Mouse (Mus musculus): ENCODE data around the gene Cit. TPM values are rescaled to one million over a fixed set of nuclear protein-coding genes. Genes with fewer than 3 reads are reported as not detected.

Cit gene
- polyA plus RNA-seq, 1 experiment from 2014 or later: 26.7 TPM

DNA sequence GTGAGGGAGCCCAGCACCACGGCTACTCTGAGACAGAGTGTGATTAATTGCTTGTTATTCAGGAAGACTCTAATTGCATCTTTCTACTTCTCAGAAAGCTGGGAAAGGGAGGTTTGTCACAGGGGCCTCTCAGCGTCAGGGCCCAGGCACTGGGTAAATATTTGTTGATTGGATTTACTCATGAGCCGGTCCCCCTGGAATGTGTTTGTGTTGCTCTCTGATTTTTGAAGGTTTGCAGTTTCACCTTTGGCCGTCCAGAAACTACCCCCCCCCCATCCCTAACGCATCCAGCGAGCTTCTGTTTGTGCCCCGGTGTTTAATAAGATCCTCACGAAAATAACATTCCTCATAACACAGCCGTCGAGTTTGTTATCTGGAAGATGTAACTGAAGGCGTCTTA is 65.4 kb downstream of the Cit start:
- no peak for DNase-seq (ENCODE audit: low spot score)
- 67% methylated on average over 11 of the region's 11 CpGs for WGBS
- Histone ChIP-seq H3K36me3 (ENCODE audit: control insufficient read depth, insufficient read depth, low read length) (no peaks in the 10 kb centered on the region; the same call in 1 of the 2 replicates), H3K4me2 (ENCODE audit: low read depth) (no peak overlapping the region), H3K4me3 (ENCODE audit: low read depth, low read length) (no peak overlapping the region), H3K9me3 (ENCODE audit: control insufficient read depth, low read length) (no peaks in the 10 kb centered on the region), H3K9ac (ENCODE audit: low read length) (no peak overlapping the region), H3K27ac (ENCODE audit: low read depth, low read length) (no peak overlapping the region), H3K4me1 (ENCODE audit: control insufficient read depth, insufficient read depth, low read length) (peaks cover 10% of the 10 kb centered on the region), H3K27me3 (ENCODE audit: control insufficient read depth, insufficient read depth, low read length) (no peaks in the 10 kb centered on the region)
- ATAC-seq (ENCODE audit: insufficient read depth, low FRiP score, low TSS enrichment): no peak

DNA sequence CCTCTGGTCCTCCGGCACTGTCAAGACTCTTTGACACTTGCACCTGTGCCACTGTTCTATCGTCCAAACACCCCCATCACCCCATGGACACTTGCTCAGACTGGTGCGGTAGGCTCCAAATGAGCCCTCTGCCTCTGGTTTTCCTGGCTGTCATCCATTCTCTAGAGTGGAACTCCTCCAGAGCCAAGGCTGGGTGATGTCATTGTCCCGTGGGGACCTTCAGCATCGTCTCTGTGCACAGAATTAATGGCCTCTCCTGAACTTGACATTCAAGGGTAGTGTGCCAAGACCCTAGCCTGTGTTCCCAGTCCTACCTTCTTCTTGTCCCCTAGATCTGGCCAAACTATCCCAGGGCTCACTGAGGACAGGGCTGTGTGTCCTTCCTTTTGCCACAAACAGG is 70.4 kb downstream of the Cit start:
- no peak overlapping the region for H3K4me3 ChIP-seq (ENCODE audit: low read depth, low read length)
- no peaks in the 10 kb centered on the region; the same call in 1 of the 2 replicates for H3K36me3 ChIP-seq (ENCODE audit: control insufficient read depth, insufficient read depth, low read length)
- H3K27ac ChIP-seq (ENCODE audit: low read depth, low read length): no peak overlapping the region

DNA sequence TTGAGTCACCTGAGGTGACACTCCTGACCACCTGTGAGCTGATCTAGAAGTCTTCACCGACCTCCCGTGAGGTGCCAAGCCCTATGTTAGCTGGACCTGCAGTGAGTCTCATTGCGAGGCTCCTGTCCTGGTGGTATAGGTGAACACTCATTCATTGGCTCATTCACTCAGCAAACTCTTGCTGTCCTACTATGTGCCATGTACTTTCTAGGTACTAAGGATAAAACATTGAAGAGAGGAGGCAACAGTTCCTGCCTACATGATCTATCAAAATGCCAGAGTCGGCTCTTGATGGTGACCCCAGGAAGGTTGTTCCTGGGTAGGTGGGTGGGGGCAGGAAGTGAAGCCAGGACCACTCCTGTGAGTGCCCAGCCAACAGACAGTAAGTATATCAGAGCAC is 72.9 kb downstream of the Cit start:
- Histone ChIP-seq H3K4me1 (ENCODE audit: control insufficient read depth, insufficient read depth, low read length) (no peaks in the 10 kb centered on the region), H3K4me3 (ENCODE audit: low read depth, low read length) (no peak overlapping the region), H3K4me2 (ENCODE audit: low read depth) (no peak overlapping the region), H3K27me3 (ENCODE audit: control insufficient read depth, insufficient read depth, low read length) (no peaks in the 10 kb centered on the region), H3K9ac (ENCODE audit: low read length) (no peak overlapping the region), H3K27ac (ENCODE audit: low read depth, low read length) (no peak overlapping the region), H3K36me3 (ENCODE audit: control insufficient read depth, insufficient read depth, low read length) (no peaks in the 10 kb centered on the region), H3K9me3 (ENCODE audit: control insufficient read depth, low read length) (no peaks in the 10 kb centered on the region)
- ATAC-seq (ENCODE audit: insufficient read depth, low FRiP score, low TSS enrichment) (no peak), DNase-seq (ENCODE audit: low spot score) (no peak)
- WGBS: 92% methylated on average over 4 of the region's 4 CpGs

More for the DNA sequence above, 70.4 kb downstream of the Cit start:
- no peaks in the 10 kb centered on the region for H3K9me3 ChIP-seq (ENCODE audit: control insufficient read depth, low read length)
- ATAC-seq (ENCODE audit: insufficient read depth, low FRiP score, low TSS enrichment) (no peak), DNase-seq (ENCODE audit: low spot score) (no peak)
- H3K4me1 ChIP-seq (ENCODE audit: control insufficient read depth, insufficient read depth, low read length): no peaks in the 10 kb centered on the region
- no peak overlapping the region for H3K9ac ChIP-seq (ENCODE audit: low read length)
- no peak overlapping the region for H3K4me2 ChIP-seq (ENCODE audit: low read depth)
- WGBS: 91% methylated on average over 5 of the region's 5 CpGs
- no peaks in the 10 kb centered on the region for H3K27me3 ChIP-seq (ENCODE audit: control insufficient read depth, insufficient read depth, low read length)

DNA sequence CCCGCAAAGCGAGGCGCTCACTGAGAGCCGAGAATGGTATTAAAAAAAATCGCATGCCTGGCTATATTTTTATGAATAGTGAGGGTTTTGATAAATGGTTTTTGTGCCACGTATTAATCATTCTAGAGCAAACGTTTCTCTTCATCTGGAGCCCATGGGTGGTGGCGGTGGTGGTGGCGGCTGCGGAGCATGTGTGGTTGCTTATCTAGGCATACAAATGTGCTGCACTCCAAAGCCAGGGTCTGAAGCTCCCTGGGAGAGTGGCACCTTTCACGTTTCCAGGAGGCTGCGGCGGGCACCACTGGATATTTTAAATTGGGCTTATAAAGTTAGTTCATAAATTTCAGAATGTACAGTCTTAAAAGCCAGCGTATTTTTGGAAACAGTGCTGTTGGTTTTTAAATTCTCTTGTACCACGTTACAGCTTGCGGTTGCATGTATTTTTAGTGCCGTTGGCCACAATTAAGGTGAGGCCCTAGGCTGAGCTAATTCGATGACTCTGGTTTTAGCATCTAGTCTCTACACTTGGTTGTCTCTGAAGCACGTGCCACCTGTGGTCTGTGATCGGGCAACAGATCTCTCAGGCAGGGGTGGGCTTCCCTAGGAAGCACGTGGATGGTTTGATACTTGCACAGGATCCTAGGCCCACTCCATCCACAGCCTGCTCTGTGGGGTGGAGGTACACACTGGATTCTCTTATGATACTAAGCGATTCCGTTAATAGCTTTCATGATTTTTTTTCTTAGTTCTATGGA is 73.7 kb downstream of the Cit start:
- DNase-seq (ENCODE audit: low spot score) (no peak), ATAC-seq (ENCODE audit: insufficient read depth, low FRiP score, low TSS enrichment) (no peak)
- Histone ChIP-seq H3K9me3 (ENCODE audit: control insufficient read depth, low read length) (no peaks in the 10 kb centered on the region), H3K36me3 (ENCODE audit: control insufficient read depth, insufficient read depth, low read length) (no peaks in the 10 kb centered on the region), H3K4me2 (ENCODE audit: low read depth) (no peak overlapping the region), H3K4me3 (ENCODE audit: low read depth, low read length) (no peak overlapping the region), H3K4me1 (ENCODE audit: control insufficient read depth, insufficient read depth, low read length) (no peaks in the 10 kb centered on the region), H3K9ac (ENCODE audit: low read length) (no peak overlapping the region), H3K27ac (ENCODE audit: low read depth, low read length) (no peak overlapping the region), H3K27me3 (ENCODE audit: control insufficient read depth, insufficient read depth, low read length) (no peaks in the 10 kb centered on the region)
- WGBS: 88% methylated on average over 23 of the region's 23 CpGs

DNA sequence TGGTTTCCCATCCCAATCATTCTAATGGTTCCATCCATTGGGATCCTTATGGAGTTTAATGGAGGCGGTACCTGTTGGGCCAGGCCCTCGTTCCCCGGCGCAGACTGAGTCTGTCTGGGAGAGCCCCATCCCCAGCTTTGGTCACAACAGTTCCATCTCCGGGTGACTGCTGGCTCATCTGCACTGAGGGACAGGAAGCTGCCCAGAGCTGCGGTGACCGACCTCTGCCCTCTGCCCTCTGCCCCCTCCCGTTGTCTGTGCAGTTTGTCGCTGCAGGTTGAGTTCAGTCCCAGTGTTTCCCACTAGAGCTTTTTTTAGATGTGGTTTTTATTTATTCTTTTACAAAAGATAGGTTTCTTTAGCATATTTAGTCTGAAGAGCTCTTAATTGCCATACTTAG is 76.9 kb downstream of the Cit start:
- WGBS: 57% methylated on average over 9 of the region's 9 CpGs
- DNase-seq (ENCODE audit: low spot score): no peak
- Histone ChIP-seq H3K4me1 (ENCODE audit: control insufficient read depth, insufficient read depth, low read length) (no peaks in the 10 kb centered on the region), H3K4me2 (ENCODE audit: low read depth) (no peak overlapping the region), H3K36me3 (ENCODE audit: control insufficient read depth, insufficient read depth, low read length) (no peaks in the 10 kb centered on the region), H3K27ac (ENCODE audit: low read depth, low read length) (no peak overlapping the region), H3K27me3 (ENCODE audit: control insufficient read depth, insufficient read depth, low read length) (no peaks in the 10 kb centered on the region), H3K9ac (ENCODE audit: low read length) (no peak overlapping the region), H3K9me3 (ENCODE audit: control insufficient read depth, low read length) (no peaks in the 10 kb centered on the region), H3K4me3 (ENCODE audit: low read depth, low read length) (no peak overlapping the region)
- no peak for ATAC-seq (ENCODE audit: insufficient read depth, low FRiP score, low TSS enrichment)

DNA sequence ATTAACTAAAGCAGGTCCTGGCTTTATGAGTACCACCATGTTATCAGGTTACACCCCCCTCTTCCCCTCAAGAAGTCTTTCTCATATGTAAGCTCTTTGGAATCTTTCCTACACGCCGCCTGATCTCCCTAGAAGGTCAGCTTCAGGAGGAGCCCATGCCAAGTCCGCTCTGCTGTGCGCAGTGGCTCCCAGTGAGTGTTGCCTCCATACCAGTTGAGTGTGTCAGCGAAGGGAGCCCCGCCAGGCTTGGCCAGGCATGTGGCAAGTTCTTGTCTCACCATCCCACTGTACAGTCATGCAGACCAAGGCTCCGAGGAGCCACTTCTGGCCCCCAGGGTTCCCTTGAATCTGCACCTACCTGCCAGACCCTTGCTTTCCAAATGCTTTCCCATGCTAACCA is 79.9 kb downstream of the Cit start:
- no peak overlapping the region for H3K9ac ChIP-seq (ENCODE audit: low read length)
- H3K27ac ChIP-seq (ENCODE audit: low read depth, low read length): no peak overlapping the region
- H3K4me1 ChIP-seq (ENCODE audit: control insufficient read depth, insufficient read depth, low read length): no peaks in the 10 kb centered on the region
- no peak for ATAC-seq (ENCODE audit: insufficient read depth, low FRiP score, low TSS enrichment)
- H3K36me3 ChIP-seq (ENCODE audit: control insufficient read depth, insufficient read depth, low read length): no peaks in the 10 kb centered on the region
- DNase-seq (ENCODE audit: low spot score): no peak
- no peaks in the 10 kb centered on the region for H3K9me3 ChIP-seq (ENCODE audit: control insufficient read depth, low read length)
- WGBS: 95% methylated on average over 7 of the region's 7 CpGs
- H3K27me3 ChIP-seq (ENCODE audit: control insufficient read depth, insufficient read depth, low read length): no peaks in the 10 kb centered on the region
- H3K4me2 ChIP-seq (ENCODE audit: low read depth): no peak overlapping the region
- no peak overlapping the region for H3K4me3 ChIP-seq (ENCODE audit: low read depth, low read length)

DNA sequence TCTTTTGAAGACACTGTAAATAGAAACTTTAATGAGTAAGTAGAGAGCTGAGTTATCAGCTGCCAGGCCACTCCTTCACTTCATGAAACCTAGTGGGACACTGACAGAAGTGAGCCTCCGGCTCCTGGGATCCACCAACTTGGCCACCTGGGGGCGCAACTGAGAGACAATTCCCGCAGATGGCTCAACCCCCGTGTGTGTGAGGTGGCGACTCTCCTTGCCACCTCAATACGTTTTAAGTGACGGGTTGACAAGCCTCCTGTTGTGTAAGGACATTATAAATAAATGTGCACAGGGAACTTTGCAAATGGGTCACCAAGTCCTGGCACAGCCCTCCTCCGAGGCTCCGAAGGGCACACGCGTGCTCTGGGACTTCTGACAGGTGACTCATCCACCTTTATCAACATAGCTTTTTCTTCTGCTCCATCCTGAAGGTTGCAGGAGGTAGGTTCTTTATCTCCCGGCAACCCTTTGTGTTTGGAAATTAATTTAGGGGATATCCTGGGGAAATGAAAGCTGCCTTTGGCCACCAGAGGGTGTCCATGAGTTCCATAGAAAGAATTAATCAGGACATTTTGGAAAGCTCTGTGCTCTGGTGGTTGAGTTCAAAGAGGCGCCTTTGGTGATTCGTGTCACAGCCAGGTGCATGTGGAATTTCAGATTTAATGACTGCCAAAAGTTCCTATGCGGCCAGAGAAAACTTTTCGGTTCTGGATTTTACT is 83.9 kb downstream of the Cit start:
- H3K27me3 ChIP-seq (ENCODE audit: control insufficient read depth, insufficient read depth, low read length): no peaks in the 10 kb centered on the region
- no peak overlapping the region for H3K4me2 ChIP-seq (ENCODE audit: low read depth)
- ATAC-seq (ENCODE audit: insufficient read depth, low FRiP score, low TSS enrichment) (no peak), DNase-seq (ENCODE audit: low spot score) (no peak)
- 86% methylated on average over 16 of the region's 16 CpGs for WGBS
- no peak overlapping the region for H3K27ac ChIP-seq (ENCODE audit: low read depth, low read length)
- no peaks in the 10 kb centered on the region for H3K4me1 ChIP-seq (ENCODE audit: control insufficient read depth, insufficient read depth, low read length)
- no peak overlapping the region for H3K9ac ChIP-seq (ENCODE audit: low read length)
- peaks cover 5% of the 10 kb centered on the region; the same call in 1 of the 2 replicates for H3K36me3 ChIP-seq (ENCODE audit: control insufficient read depth, insufficient read depth, low read length)
- no peaks in the 10 kb centered on the region for H3K9me3 ChIP-seq (ENCODE audit: control insufficient read depth, low read length)
- H3K4me3 ChIP-seq (ENCODE audit: low read depth, low read length): no peak overlapping the region

DNA sequence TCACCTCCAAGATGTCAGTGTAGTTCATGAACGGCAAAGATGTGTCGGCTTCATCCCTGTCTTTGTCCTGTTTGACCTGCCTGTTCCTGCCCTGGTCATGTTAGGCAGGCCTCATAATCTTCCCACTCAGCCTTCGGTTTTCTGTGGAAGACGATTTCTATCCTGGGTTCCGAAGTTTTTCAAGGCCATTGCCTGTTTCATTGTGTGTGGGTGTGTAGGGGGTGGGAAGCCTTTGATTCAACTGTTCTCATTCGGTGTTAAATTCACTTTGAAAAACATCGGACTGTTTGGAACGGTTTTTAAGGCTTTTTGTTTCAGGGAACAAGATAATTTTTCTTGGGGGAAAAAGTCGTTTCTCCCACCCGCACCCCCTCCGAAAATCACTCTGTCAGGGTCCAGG is 87.2 kb downstream of the Cit start:
- Histone ChIP-seq H3K4me1 (ENCODE audit: control insufficient read depth, insufficient read depth, low read length) (no peaks in the 10 kb centered on the region), H3K27ac (ENCODE audit: low read depth, low read length) (no peak overlapping the region), H3K4me2 (ENCODE audit: low read depth) (no peak overlapping the region), H3K36me3 (ENCODE audit: control insufficient read depth, insufficient read depth, low read length) (peaks cover 7% of the 10 kb centered on the region; the same call in 1 of the 2 replicates), H3K4me3 (ENCODE audit: low read depth, low read length) (no peak overlapping the region), H3K27me3 (ENCODE audit: control insufficient read depth, insufficient read depth, low read length) (no peaks in the 10 kb centered on the region), H3K9ac (ENCODE audit: low read length) (no peak overlapping the region), H3K9me3 (ENCODE audit: control insufficient read depth, low read length) (no peaks in the 10 kb centered on the region)
- DNase-seq (ENCODE audit: low spot score): no peak
- ATAC-seq (ENCODE audit: insufficient read depth, low FRiP score, low TSS enrichment): no peak
- 94% methylated on average over 11 of the region's 11 CpGs for WGBS

DNA sequence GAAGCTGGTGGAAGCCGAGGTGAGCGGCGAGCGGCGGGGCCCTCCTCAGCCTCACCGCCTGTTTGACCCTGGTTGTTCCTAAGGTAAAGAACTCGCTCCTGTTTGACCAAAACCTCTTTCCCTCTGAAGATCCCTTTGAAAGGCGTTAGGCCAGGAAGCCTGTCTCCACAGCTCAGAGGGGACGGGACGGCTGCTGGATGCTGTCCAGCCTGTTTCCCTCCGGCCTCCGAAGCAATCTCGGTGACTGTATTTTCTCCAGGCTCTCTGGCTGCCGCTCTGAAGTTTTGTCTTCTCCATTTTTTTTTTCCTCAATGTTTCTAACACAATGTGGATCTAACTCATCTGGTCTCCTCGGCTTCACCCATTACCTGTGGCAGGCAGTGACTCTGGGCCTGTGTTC is 91.8 kb downstream of the Cit start:
- Histone ChIP-seq H3K36me3 (ENCODE audit: control insufficient read depth, insufficient read depth, low read length) (peaks cover 13% of the 10 kb centered on the region), H3K4me2 (ENCODE audit: low read depth) (no peak overlapping the region), H3K9ac (ENCODE audit: low read length) (no peak overlapping the region), H3K4me3 (ENCODE audit: low read depth, low read length) (no peak overlapping the region), H3K27me3 (ENCODE audit: control insufficient read depth, insufficient read depth, low read length) (no peaks in the 10 kb centered on the region), H3K4me1 (ENCODE audit: control insufficient read depth, insufficient read depth, low read length) (no peaks in the 10 kb centered on the region), H3K27ac (ENCODE audit: low read depth, low read length) (no peak overlapping the region), H3K9me3 (ENCODE audit: control insufficient read depth, low read length) (no peaks in the 10 kb centered on the region)
- DNase-seq (ENCODE audit: low spot score) (no peak), ATAC-seq (ENCODE audit: insufficient read depth, low FRiP score, low TSS enrichment) (no peak)
- 90% methylated on average over 15 of the region's 15 CpGs for WGBS
